Mouse (Mus musculus): Measurements from ENCODE around the gene Cyp4v3. TPM values are rescaled to one million over a fixed set of nuclear protein-coding genes. Genes with fewer than 3 reads are reported as not detected.

The Cyp4v3 gene
- polyA plus RNA-seq, 1 experiment from 2014 or later = 2.9 TPM

DNA sequence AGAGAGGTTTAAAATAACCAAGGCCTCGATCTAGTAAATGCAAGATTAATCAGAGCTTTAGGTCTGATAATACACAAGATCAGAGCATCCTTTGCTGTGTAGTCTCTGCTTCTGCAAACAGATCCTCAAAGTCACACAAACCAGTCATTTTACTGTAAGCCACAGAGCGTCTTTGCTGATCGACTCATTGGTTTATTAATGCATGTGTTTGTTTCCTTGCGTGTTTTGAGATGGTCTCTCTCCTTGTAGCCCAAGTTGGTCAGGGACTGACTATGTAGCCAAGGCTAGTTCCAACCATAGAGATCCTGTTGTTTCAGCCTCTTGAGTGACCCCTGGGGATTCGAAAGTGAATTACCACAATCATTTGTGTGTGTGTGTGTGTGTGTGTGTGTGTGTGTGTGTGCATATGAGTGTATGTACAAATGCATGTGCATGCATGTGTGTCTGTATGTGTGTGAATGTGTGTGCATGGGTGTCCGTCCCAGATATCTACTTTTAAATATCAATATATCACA is 26.1 kb upstream of the Cyp4v3 start:
- Histone ChIP-seq H3K9me3 (ENCODE audit: control insufficient read depth, low read length) (no peaks in the 10 kb centered on the region), H3K4me2 (no peak overlapping the region), H3K4me3 (ENCODE audit: low read depth, low read length) (no peak overlapping the region), H3K27me3 (ENCODE audit: control insufficient read depth, insufficient read depth, low read length) (no peaks in the 10 kb centered on the region), H3K27ac (ENCODE audit: low read depth, low read length) (no peak overlapping the region), H3K4me1 (ENCODE audit: control insufficient read depth, insufficient read depth, low read length) (no peaks in the 10 kb centered on the region; the same call in 1 of the 2 replicates), H3K36me3 (ENCODE audit: control insufficient read depth, insufficient read depth, low read length) (no peaks in the 10 kb centered on the region), H3K9ac (ENCODE audit: low read length) (peak overlapping the region; percentile 66)
- ATAC-seq (ENCODE audit: low FRiP score) = no peak
- peak; percentile 93 for DNase-seq (ENCODE audit: low spot score, missing footprints)
- 86% methylated on average over 6 of the region's 6 CpGs for WGBS

DNA sequence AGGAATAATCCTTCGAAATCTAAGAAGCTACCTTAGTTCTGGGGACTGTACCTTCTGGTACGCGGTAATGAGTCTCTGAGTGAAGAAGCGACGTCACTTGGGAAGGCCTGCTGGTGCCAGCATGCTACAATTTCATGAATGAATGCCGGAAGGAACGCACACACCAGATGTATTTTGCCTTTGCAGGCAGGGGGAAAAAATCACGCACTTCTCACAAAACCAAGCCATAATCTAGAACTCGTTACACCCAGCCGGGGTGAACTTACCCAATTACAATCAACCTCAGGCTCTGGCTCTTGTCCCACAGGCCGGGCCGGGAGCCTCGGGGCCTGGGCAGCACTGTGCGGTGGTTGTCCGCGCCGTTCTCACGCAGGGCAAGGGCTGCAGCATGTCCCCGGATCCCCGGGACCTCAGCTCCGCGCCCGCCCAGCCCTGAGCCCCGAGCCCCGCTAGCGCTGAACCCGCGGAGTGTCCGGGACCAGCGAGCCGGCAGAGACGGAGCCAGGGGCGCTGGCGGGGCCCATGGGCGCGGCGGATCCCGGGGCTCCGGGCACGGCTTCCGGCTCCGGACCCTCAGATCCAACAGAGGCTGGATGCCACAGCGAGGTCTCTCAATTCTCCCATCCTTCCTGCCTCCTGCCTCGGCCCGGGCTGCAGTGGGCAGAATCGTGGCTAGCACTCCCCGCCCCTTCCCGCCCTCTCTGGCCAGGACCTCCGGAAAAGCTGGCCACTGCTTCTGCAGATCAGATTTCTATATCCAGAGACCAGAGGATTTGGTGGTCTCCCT is 25.3 kb upstream of the Cyp4v3 start:
- Histone ChIP-seq H3K9ac (ENCODE audit: low read length) (peak overlapping the region; percentile 66), H3K36me3 (ENCODE audit: control insufficient read depth, insufficient read depth, low read length) (no peaks in the 10 kb centered on the region), H3K27me3 (ENCODE audit: control insufficient read depth, insufficient read depth, low read length) (no peaks in the 10 kb centered on the region), H3K4me1 (ENCODE audit: control insufficient read depth, insufficient read depth, low read length) (no peaks in the 10 kb centered on the region; the same call in 1 of the 2 replicates), H3K9me3 (ENCODE audit: control insufficient read depth, low read length) (no peaks in the 10 kb centered on the region), H3K27ac (ENCODE audit: low read depth, low read length) (no peak overlapping the region), H3K4me2 (peak overlapping the region; percentile 83), H3K4me3 (ENCODE audit: low read depth, low read length) (peak overlapping the region; percentile 51)
- WGBS = 6% methylated on average over 47 of the region's 49 CpGs
- peak; percentile 93 for DNase-seq (ENCODE audit: low spot score, missing footprints)
- ATAC-seq (ENCODE audit: low FRiP score) = peak; percentile 86

DNA sequence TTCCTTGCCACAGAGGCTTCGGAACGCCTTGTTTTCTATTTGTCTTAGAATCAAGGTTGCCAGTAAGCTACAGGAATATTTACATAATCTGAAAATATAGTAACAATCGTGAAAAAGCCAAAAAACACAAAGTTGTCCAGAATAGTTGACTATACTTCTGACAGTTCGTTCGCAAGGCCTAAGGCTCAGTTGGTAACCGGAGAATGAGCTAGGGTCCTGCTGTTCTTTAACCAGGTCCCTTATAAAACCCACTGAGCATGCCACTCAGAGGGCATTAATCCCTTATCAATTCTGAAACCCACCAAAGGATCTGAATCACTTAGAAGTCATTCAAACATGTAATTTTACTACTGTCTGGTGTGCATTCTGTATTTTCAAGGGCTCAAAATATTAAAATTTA is 22.8 kb upstream of the Cyp4v3 start:
- DNase-seq (ENCODE audit: low spot score, missing footprints) (no peak), ATAC-seq (ENCODE audit: low FRiP score) (no peak)
- Histone ChIP-seq H3K27ac (ENCODE audit: low read depth, low read length) (no peak overlapping the region), H3K27me3 (ENCODE audit: control insufficient read depth, insufficient read depth, low read length) (no peaks in the 10 kb centered on the region), H3K9ac (ENCODE audit: low read length) (no peak overlapping the region), H3K36me3 (ENCODE audit: control insufficient read depth, insufficient read depth, low read length) (no peaks in the 10 kb centered on the region), H3K4me1 (ENCODE audit: control insufficient read depth, insufficient read depth, low read length) (no peaks in the 10 kb centered on the region; the same call in 1 of the 2 replicates), H3K4me3 (ENCODE audit: low read depth, low read length) (no peak overlapping the region), H3K4me2 (no peak overlapping the region), H3K9me3 (ENCODE audit: control insufficient read depth, low read length) (no peaks in the 10 kb centered on the region)
- 81% methylated on average over 6 of the region's 6 CpGs for WGBS

DNA sequence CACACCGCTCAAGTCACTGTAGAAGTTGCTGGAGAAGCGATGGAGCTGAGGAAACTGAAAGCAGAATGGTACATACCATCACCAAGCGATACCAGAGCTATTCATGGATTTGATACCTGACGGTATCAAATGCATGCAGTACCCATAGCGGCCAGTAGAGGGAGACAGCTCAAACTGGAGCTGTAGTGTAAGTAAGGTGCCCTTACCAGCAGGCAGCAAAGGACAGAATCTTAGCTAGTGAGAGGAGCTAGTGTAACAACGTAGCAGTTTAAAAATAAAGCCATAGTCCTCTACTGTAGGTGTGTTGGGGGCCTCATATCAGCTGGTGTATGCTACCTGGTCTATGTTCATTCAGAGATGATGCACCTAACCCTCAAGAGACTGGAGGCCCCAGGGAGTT is 12.0 kb upstream of the Cyp4v3 start:
- Histone ChIP-seq H3K36me3 (ENCODE audit: control insufficient read depth, insufficient read depth, low read length) (no peaks in the 10 kb centered on the region), H3K9me3 (ENCODE audit: control insufficient read depth, low read length) (no peaks in the 10 kb centered on the region), H3K4me1 (ENCODE audit: control insufficient read depth, insufficient read depth, low read length) (no peaks in the 10 kb centered on the region; the same call in 1 of the 2 replicates), H3K27ac (ENCODE audit: low read depth, low read length) (no peak overlapping the region), H3K4me2 (no peak overlapping the region), H3K9ac (ENCODE audit: low read length) (no peak overlapping the region), H3K4me3 (ENCODE audit: low read depth, low read length) (no peak overlapping the region), H3K27me3 (ENCODE audit: control insufficient read depth, insufficient read depth, low read length) (no peaks in the 10 kb centered on the region)
- 18% methylated on average over 6 of the region's 6 CpGs for WGBS
- ATAC-seq (ENCODE audit: low FRiP score) (peak; percentile 54; the same call in 1 of the 2 replicates), DNase-seq (ENCODE audit: low spot score, missing footprints) (peak; percentile 98)

DNA sequence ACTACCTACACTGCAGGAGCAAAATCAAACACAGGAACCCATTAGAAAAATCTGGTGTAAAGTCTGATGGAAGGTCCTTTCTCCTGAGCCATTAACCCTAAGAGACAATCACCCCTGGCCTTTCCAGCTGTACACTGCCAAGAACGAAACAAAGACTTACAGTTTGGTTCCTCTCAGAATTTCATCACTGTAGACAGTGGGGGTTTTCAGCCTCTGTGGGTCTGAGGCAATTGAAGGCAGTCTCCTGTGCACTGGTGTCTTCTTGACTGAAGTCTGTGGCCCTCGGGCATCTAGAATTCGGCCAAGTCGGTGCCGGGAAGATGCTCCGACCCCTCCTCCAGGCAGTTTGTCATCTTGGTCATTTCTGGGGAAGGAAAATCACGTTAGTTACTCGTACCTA is 11.3 kb upstream of the Cyp4v3 start:
- Histone ChIP-seq H3K4me2 (no peak overlapping the region), H3K36me3 (ENCODE audit: control insufficient read depth, insufficient read depth, low read length) (no peaks in the 10 kb centered on the region), H3K4me1 (ENCODE audit: control insufficient read depth, insufficient read depth, low read length) (no peaks in the 10 kb centered on the region; the same call in 1 of the 2 replicates), H3K4me3 (ENCODE audit: low read depth, low read length) (no peak overlapping the region), H3K9me3 (ENCODE audit: control insufficient read depth, low read length) (no peaks in the 10 kb centered on the region), H3K27ac (ENCODE audit: low read depth, low read length) (no peak overlapping the region), H3K9ac (ENCODE audit: low read length) (no peak overlapping the region), H3K27me3 (ENCODE audit: control insufficient read depth, insufficient read depth, low read length) (no peaks in the 10 kb centered on the region)
- DNase-seq (ENCODE audit: low spot score, missing footprints) (no peak), ATAC-seq (ENCODE audit: low FRiP score) (no peak)
- 91% methylated on average over 8 of the region's 8 CpGs for WGBS

DNA sequence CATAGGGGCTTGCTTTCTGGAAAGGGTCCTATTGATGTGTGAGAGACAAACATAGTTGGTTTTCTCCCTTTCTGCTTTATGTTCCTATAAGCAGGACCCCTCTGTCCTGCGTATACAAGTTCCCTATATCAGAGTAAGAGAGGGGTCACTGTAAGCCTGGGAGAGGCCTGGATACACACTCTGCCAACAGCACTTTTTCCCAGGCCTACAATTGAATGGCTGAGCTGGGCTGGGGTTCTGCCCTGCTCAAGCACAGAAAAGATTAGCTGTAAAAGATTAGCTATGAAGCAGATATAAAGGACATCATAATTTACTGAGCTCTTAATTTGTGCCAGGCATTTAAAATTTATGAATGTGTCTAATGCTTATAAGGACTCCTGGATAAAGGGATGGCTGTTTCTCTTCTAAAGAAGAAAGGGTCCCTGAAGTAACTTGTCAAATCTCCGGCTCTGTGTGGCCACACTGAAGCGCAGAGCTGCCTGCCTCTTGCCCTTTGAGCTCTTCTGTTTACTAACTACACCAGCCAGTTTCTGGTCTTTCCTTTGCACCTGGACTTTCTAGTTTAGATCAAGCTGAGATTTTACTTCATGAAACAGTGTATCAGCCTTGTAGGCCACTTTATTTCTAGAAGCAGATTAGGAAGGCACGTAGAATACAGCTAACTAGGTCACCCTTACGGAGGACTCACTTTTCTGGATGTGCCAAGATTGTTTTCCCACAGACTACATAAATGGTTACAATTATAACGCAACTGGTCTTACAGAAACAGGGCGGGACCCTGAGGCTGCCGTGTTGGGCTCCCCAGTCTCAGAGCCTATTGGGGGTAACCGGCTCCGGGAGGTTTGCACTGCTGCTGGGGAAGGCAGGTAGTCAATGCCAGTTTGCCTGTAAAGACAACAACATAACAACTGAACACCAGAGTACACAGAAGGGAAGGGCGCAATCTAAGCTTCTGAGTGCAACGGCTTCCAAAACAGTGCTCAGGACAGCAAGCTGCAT is 8.9 kb upstream of the Cyp4v3 start:
- Histone ChIP-seq H3K27me3 (ENCODE audit: control insufficient read depth, insufficient read depth, low read length) (no peaks in the 10 kb centered on the region), H3K4me1 (ENCODE audit: control insufficient read depth, insufficient read depth, low read length) (no peaks in the 10 kb centered on the region; the same call in 1 of the 2 replicates), H3K9me3 (ENCODE audit: control insufficient read depth, low read length) (no peaks in the 10 kb centered on the region), H3K9ac (ENCODE audit: low read length) (no peak overlapping the region), H3K36me3 (ENCODE audit: control insufficient read depth, insufficient read depth, low read length) (no peaks in the 10 kb centered on the region), H3K4me3 (ENCODE audit: low read depth, low read length) (no peak overlapping the region), H3K4me2 (no peak overlapping the region), H3K27ac (ENCODE audit: low read depth, low read length) (no peak overlapping the region)
- no peak for ATAC-seq (ENCODE audit: low FRiP score)
- no peak for DNase-seq (ENCODE audit: low spot score, missing footprints)
- 90% methylated on average over 12 of the region's 12 CpGs for WGBS

DNA sequence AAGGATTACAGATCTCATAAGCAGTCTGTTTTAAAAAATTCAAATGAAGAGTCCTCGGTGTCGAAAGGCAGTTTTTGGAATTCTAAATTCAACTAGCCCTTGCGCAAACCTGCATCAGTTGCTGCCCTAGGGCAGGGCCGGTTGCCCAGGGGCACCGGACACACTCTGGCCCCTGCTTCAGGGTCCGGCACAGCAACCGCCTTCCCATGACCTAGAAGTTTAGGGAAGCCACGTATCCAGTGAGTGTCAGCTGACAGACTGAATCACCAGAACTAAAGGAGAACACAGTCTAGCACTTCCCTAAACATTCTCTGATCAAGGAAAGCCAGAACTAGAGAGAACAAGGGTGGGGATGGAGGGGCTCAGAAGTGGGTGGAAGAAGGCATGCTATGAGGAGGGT is 477 bp upstream of the Cyp4v3 start:
- Histone ChIP-seq H3K27ac (ENCODE audit: low read depth, low read length) (no peak overlapping the region), H3K36me3 (ENCODE audit: control insufficient read depth, insufficient read depth, low read length) (no peaks in the 10 kb centered on the region), H3K4me2 (peak overlapping the region; percentile 78), H3K4me1 (ENCODE audit: control insufficient read depth, insufficient read depth, low read length) (0 out of 2 replicates have a peak, but pooled peaks cover 3% of the 10 kb centered on the region), H3K4me3 (ENCODE audit: low read depth, low read length) (peak overlapping the region; percentile 55), H3K27me3 (ENCODE audit: control insufficient read depth, insufficient read depth, low read length) (peaks cover 3% of the 10 kb centered on the region; the same call in 1 of the 2 replicates), H3K9ac (ENCODE audit: low read length) (peak overlapping the region; percentile 60), H3K9me3 (ENCODE audit: control insufficient read depth, low read length) (no peaks in the 10 kb centered on the region)
- DNase-seq (ENCODE audit: low spot score, missing footprints) (peak; percentile 89), ATAC-seq (ENCODE audit: low FRiP score) (peak; percentile 62)
- WGBS = 3% methylated on average over 8 of the region's 8 CpGs

DNA sequence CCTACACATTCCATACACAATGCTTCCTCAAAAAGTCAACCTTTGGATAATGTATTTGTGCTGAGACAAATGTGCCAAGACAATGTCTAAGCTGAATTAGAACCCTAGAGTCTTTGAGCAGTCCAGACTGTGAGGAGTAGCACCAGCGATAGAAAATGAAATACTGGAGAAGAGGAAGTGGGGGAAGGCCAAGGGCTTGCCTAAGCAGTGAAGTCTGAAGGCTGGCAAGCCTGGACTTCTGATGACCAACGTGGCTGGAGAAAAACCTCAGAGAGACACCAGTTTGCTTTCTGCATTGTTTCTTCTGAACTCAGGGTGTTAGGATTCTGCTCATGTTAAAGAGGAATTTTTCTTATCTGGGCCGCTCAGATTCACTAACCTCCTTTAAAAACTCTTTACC is 2.2 kb downstream of the Cyp4v3 start:
- Histone ChIP-seq H3K36me3 (ENCODE audit: control insufficient read depth, insufficient read depth, low read length) (no peaks in the 10 kb centered on the region), H3K27me3 (ENCODE audit: control insufficient read depth, insufficient read depth, low read length) (peaks cover 3% of the 10 kb centered on the region; the same call in 1 of the 2 replicates), H3K9ac (ENCODE audit: low read length) (no peak overlapping the region), H3K4me1 (ENCODE audit: control insufficient read depth, insufficient read depth, low read length) (0 out of 2 replicates have a peak, but pooled peaks cover 3% of the 10 kb centered on the region), H3K9me3 (ENCODE audit: control insufficient read depth, low read length) (no peaks in the 10 kb centered on the region), H3K27ac (ENCODE audit: low read depth, low read length) (no peak overlapping the region), H3K4me2 (no peak overlapping the region), H3K4me3 (ENCODE audit: low read depth, low read length) (no peak overlapping the region)
- WGBS = 77% methylated on average over 3 of the region's 3 CpGs
- ATAC-seq (ENCODE audit: low FRiP score) (no peak), DNase-seq (ENCODE audit: low spot score, missing footprints) (no peak)

Measured in midbrain, embryonic 11.5 days (tissue).